Mouse (Mus musculus): Measurements from ENCODE around the gene Lingo2. TPM values are rescaled to one million over a fixed set of nuclear protein-coding genes. Genes with fewer than 3 reads are reported as not detected.
"Not testable (repeated sequence)": the region's sequence is repeated elsewhere in the genome, so short reads cannot be mapped to it uniquely, and the experiment has no call there.

Lingo2 gene
- total RNA-seq, 2 experiments from 2014 or later, result 44.8 to 56.5 TPM

DNA sequence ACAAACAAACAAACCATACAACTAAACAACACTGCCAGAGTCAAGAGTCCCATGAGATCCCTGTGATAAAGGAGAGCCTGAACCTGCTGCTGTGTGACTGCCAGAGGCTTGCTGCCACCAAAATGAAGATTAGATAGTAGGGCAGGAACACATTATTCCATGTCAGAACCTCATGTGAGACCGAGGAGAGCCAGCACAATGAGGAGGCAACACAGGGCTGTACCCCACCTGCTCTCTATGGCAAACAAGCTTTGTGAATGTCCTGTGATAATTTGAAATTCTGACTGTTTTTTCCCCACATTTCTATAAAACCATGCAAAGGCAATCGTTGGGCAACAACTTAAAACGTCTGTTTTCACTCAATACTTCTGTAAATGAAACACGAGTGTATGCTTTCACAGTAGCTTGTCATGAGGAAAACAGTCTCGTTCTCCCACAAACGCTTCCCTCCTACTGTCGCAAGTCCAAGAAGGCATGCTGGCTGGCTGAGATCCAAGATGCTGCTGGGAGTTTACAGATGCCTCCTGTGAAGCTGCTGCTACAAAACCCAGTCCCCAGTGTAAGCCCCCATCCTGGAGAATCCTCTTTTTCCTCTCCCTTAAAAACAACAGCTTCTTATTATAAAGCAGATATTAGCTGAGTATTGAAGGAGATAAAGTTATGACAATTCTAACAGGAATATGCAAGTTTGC lies 765.2 kb downstream of the Lingo2 start:
- DNase-seq (ENCODE audit: low spot score in 2 of 2), result peak; percentile 38 to 57
- Histone ChIP-seq H3K27ac (no peak overlapping the region), H3K4me3 (0 out of 2 replicates have a peak overlapping the region, but pooled peaks have one; percentile 2)
- no peak for TF ChIP-seq CTCF (conservative IDR thresholded peaks at IDR 0.05)

DNA sequence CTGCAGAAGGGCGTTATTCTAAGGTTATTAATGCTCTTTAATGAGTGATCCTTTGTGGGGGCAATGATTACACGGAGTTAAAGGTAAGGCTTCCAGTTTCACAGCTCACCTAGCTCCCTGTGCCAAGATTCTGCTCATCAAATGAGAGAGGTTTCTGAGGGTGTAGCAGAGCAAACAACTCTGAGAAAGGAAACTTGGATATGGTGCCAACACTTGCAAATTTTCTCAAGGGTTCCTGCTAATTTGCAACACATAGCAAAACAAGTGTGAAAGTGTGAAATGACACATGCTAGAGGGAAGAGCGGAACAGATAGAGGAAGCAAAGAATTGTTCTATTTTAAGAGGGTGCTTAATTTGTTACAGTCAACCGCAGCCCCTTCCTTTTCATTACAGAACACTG lies 767.9 kb downstream of the Lingo2 start:
- H3K4me3 ChIP-seq, result no peak overlapping the region
- no peak for DNase-seq (ENCODE audit: low spot score in 2 of 2)
- TF ChIP-seq CTCF (conservative IDR thresholded peaks at IDR 0.05), result no peak
- H3K27ac ChIP-seq, result no peak overlapping the region

DNA sequence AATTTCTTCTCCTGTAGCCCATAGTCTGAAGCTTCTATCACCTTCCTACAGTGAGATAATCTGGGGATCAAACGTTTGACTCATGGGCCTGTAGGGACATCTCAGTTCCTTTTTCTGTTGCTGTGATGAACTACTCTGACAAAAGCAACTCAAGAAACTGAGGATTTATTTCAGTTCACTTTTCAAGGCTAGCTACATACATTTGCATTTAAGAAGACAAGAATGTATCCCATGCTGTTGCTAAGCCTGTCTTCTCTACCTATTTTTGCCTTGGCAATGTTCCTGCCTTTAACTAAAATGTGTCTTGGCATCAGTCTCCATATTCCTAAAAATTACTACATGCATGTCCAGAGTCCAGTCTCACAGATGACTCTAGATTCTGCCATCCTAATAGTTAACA lies 781.4 kb downstream of the Lingo2 start:
- no peak overlapping the region for H3K27ac ChIP-seq
- no peak for DNase-seq (ENCODE audit: low spot score in 2 of 2)
- no peak overlapping the region for H3K4me3 ChIP-seq
- no peak for TF ChIP-seq CTCF (conservative IDR thresholded peaks at IDR 0.05)

DNA sequence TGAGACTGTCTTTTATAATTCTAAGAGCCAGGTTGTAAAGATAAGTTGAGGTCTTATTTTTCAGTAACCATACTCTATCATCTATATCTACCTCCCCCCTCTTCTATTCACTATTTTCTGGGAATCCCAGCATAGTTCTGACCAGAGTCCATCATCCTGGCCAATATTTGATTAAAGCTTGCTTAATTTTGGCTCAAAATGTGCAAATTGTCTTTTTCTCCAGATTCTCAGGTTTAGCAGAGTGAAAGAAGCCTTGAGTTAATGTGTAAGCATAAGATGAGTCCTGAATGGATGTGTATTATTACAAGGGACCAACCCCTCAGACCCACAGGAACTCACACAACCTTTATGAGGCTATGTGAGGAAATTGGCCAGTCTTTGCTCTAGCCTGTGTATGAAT lies 820.2 kb downstream of the Lingo2 start:
- DNase-seq (ENCODE audit: low spot score in 2 of 2), result no peak
- TF ChIP-seq CTCF (conservative IDR thresholded peaks at IDR 0.05), result no peak
- H3K27ac ChIP-seq, result no peak overlapping the region
- no peak overlapping the region for H3K4me3 ChIP-seq

DNA sequence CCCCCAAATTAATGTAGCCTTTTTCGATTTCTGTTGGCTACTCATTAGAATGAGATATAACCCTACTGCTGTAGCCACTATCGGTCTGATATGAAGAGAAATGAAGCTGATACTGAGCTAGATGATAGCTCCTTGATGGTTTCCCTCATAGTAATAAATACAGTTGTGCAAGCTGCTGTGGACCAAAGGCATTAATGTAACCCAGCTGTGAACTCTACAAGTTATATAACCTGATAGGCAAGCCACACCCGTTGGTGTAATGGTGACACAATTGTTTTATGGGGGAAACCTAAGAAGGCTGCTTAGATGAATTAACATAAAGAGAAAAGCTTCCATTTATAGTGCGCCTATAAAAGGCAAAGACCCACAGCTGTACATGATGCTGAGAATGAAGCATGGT lies 856.1 kb downstream of the Lingo2 start:
- DNase-seq (ENCODE audit: low spot score in 2 of 2), result no peak
- no peak overlapping the region for H3K27ac ChIP-seq
- H3K4me3 ChIP-seq, result no peak overlapping the region
- TF ChIP-seq CTCF (conservative IDR thresholded peaks at IDR 0.05), result no peak

DNA sequence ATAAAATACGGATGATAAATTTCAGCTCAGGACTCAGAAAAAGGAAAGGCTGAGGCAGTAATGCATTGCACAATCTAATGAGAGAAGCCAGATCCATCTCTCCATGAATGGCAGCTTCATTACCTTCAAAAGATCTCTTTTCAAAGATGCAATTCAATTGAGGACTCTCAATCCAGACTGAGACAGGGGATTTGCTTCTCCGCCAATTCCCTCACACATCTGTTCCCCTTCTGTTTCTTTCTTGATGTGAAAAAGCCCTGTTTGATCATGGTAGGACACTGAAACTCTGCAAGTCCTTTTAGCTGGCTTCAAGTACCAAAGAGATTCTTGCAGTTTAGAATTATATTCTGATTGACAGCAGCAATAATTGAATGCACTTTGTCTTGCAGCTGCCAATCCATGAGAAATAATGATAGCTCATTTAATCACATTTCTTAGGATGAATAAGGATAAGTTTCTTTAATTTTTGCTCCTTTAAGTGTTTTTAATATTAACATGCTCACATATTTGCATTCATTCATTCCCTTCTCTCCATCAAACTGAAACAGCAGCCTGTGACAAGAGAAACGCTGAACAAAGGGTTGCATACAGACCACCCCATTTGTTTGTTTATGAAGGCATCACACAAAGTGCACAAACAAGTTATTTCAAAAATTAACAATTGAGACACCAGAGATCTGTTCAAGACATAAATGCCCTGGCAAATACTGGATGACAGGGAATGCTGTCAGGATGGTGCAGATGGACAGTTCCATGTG lies 870.3 kb downstream of the Lingo2 start:
- H3K27ac ChIP-seq, result no peak overlapping the region
- no peak for TF ChIP-seq CTCF (conservative IDR thresholded peaks at IDR 0.05)
- DNase-seq (ENCODE audit: low spot score in 2 of 2), result peak in 1 of 2 experiments; percentile 18
- H3K4me3 ChIP-seq, result no peak overlapping the region

DNA sequence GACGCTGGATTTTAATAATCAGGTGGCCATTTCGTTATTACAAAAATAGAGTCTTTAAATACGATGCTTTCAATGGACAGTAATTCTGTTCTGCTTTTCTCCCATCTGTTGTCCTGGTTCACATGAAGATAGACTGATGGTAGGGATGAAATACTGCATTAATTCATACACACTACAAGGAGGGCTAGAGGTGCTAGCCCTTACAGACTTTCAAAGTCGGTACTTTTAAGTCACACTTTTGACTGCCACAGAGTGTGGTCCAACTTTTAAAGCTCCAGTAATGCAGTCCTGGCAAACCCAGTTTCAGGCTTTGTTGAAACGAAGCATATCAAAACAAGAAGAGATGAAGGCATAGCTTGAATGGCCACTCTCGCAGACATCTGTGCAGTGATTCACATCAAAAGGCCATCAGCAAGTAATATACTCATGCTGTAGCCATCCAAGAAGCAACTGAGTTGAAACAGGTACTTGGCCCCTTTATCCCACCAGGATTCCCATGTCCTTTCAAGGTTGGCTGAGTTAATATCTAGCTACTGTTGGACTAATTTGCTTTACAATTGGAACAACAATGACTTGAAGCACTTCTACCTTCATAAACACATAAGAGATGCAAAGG lies 872.5 kb downstream of the Lingo2 start:
- Histone ChIP-seq H3K4me3 (no peak overlapping the region), H3K27ac (no peak overlapping the region)
- no peak for TF ChIP-seq CTCF (conservative IDR thresholded peaks at IDR 0.05)
- no peak for DNase-seq (ENCODE audit: low spot score in 2 of 2)

DNA sequence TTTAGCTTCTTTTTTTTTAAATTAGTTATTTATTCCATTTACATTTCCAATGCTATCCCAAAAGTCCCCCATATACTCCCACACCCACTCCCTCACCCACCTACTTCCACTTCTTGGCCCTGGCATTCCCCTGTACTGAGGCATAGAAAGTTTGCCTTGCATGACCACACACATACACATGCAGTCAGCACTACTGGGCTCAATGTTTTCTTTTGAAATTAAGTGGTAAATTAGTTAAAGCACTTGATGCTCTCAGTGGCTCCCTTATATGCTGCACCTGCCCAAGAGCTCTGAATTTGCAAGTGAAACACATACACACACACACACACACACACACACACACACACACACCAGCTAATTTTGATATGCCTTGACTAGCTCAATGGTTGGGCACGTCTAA lies 886.8 kb downstream of the Lingo2 start:
- H3K27ac ChIP-seq; DNase-seq (ENCODE audit: low spot score in 2 of 2); H3K4me3 ChIP-seq: not testable (repeated sequence)

DNA sequence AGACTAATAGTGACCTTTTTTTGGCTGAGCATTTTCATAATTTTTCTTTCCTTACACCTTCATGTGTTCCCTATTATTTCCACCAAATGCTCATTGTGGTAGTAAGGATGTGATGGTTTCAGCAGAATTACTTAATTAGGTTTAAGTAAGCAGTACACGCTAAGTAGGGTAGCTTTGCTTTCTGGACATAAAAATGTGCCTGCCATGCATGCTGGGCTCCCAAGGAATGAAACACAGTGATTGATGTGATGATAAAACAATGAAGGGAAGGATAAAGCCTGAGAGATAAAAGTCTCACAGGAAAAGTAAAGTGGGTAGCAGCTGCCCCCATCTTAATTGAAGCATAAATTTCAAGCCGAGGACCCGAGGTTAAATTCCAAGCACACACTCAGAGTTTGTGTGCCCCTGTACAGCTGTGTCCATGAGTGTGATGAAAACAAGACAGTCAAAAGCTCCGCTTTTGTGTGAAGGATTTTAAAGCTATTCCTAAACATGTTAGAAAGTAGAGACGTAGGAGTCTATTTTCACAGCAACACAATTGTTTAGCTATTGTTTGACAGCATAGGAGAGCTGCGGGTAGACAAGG lies 898.7 kb downstream of the Lingo2 start:
- no peak for DNase-seq (ENCODE audit: low spot score in 2 of 2)
- Histone ChIP-seq H3K4me3 (no peak overlapping the region), H3K27ac (no peak overlapping the region)
- TF ChIP-seq CTCF (conservative IDR thresholded peaks at IDR 0.05), result no peak

DNA sequence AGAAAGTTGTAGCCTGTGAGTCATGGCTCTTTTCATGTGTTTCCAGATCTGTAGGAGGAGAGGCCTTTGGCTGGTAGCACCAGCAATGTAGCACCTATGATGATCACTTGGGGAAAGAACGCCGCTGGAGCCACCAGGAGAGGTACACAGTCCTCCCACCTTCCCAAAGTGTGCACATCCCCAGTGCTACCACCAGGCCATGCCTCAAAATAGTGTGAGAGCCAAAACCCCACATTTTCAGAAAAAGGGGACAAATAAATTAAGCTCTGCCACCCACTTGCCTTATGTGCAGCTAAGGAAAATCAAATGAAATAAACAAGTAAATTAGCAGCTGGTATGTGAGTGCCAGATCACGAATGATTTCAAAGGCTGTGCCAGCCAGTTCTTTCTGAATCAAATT lies 911.2 kb downstream of the Lingo2 start:
- peak; percentile 64 for TF ChIP-seq CTCF (conservative IDR thresholded peaks at IDR 0.05)
- H3K27ac ChIP-seq, result peak overlapping the region; percentile 71
- DNase-seq (ENCODE audit: low spot score in 2 of 2), result peak; percentile 63 to 82
- H3K4me3 ChIP-seq, result no peak overlapping the region; the same call in 1 of the 2 replicates

DNA sequence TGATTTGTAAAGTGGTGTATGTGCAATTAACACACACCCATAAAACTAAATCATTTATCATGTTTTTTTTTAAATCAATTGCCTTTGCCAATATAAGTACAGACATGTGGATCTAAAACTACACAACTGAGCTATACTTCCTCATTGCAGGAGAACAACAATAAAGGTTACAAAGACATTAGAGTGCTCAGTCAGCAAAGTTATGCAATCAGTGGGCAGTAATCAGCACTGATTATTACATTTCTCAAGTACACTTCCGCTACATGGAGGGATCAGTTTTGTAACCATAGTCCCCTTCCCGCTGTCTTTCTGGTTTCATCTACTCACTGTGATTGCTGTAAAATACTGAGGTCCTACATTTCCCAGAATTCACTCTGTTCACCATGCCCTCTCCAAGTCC lies 912.8 kb downstream of the Lingo2 start:
- TF ChIP-seq CTCF (conservative IDR thresholded peaks at IDR 0.05), result no peak
- peak overlapping the region; percentile 34 for H3K4me3 ChIP-seq
- peak in 1 of 2 experiments; percentile 3 for DNase-seq (ENCODE audit: low spot score in 2 of 2)
- peak overlapping the region; percentile 71; the same call in 1 of the 2 replicates for H3K27ac ChIP-seq

DNA sequence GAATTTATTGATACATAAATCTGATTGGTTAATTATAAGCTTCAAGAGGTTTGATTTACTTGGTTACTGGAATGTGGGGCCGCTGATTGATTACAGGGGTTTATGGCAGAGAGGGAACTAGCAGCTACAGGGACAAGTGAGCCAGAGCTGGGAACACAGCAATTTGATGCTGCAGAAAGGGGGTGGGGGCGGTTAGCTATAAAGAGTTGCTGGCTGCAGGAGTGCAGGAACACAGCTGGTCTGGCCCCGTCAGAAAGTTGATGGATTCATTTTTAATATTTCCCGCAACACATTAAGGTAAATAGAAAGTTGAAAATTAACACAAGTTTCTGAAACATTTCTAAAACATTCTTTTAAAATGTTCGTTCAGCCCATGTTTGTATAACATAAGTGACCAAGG lies 919.5 kb downstream of the Lingo2 start:
- H3K27ac ChIP-seq, result no peak overlapping the region
- DNase-seq (ENCODE audit: low spot score in 2 of 2), result no peak
- H3K4me3 ChIP-seq, result no peak overlapping the region
- TF ChIP-seq CTCF (conservative IDR thresholded peaks at IDR 0.05), result no peak

DNA sequence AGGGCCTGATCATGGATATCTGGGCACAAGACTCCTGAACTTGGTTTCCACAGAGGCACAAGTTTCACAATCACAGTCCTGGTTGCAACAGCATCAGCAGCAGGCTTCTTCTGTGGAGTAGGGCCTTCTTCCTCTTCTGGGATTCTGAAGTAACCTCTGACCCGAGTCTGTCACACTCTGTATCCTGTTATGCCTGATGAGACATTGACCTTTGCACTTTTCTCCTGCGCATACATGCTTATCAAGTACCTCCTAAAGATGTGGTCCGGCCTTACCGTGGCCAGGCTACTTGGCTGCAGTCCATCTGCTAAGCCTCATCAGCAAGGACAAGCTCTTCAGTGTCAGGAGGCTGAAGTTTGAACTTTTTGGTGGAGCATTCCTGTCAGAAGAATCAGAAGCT lies 937.4 kb downstream of the Lingo2 start:
- TF ChIP-seq CTCF (conservative IDR thresholded peaks at IDR 0.05), result no peak
- no peak for DNase-seq (ENCODE audit: low spot score in 2 of 2)
- H3K27ac ChIP-seq, result no peak overlapping the region
- H3K4me3 ChIP-seq, result no peak overlapping the region
